Mouse (Mus musculus) CH12.LX (cell line): Measurements from ENCODE around the gene Ptprcap. TPM values are rescaled to one million over a fixed set of nuclear protein-coding genes. Genes with fewer than 3 reads are reported as not detected.
A peak's percentile ranks its signal among the peaks of the same experiment; 100 is the strongest.

Experiments used
- DNase-seq: peaks from one replicate; pipeline ENCODE4 v3.0.0-alpha.2; 2013; ENCODE audit errors: extremely low read depth
- H3K27ac ChIP-seq: 2 replicates; pipeline ENCODE4 v1.5.1; 2012; ENCODE audit warnings: low read depth, mild to moderate bottlenecking, control low read depth, moderate library complexity; ENCODE audit not compliant: insufficient read depth
- H3K27me3 ChIP-seq: replicated peaks from 2 replicates; pipeline ENCODE3; 2012; ENCODE audit warnings: inconsistent platforms
- H3K36me3 ChIP-seq, 2 experiments: replicated peaks in 1 of 2; 2 replicates each; pipeline versions ENCODE3 to v1.6.1; 2012; ENCODE audit warnings: inconsistent platforms in 1 of 2, low read length in 1 of 2, mild to moderate bottlenecking in 1 of 2, mixed read lengths in 1 of 2, moderate library complexity in 1 of 2; ENCODE audit not compliant: control insufficient read depth in 1 of 2, insufficient read depth in 1 of 2
- H3K4me1 ChIP-seq, 2 experiments: 2 replicates each; pipeline ENCODE4 v1.6.1; 2012; ENCODE audit warnings: inconsistent platforms in 1 of 2, moderate library complexity in 1 of 2; ENCODE audit not compliant: insufficient read depth in 2 of 2, control insufficient read depth in 1 of 2
- H3K4me2 ChIP-seq: 2 replicates; pipeline ENCODE4 v1.6.1; 2012; ENCODE audit warnings: low read depth, mild to moderate bottlenecking, control low read depth; ENCODE audit not compliant: poor library complexity, insufficient read depth, severe bottlenecking
- H3K4me3 ChIP-seq, 3 experiments: fragments of 150-350 bp in 1 of 3; sonication (generic) in 1 of 3; replicated peaks in 1 of 3; 2 replicates each; pipeline versions ENCODE3 to v1.5.1; 2011 to 2012; ENCODE audit warnings: low read depth in 2 of 3, low read length in 2 of 3, mild to moderate bottlenecking in 2 of 3, moderate library complexity in 2 of 3, control low read depth in 1 of 3, improper control_type of control experiment in 1 of 3, inconsistent platforms in 1 of 3, mixed read lengths in 1 of 3; ENCODE audit not compliant: poor library complexity in 1 of 3
- H3K79me2 ChIP-seq: replicated peaks from 2 replicates; pipeline ENCODE4 v1.6.1; 2012; ENCODE audit warnings: mild to moderate bottlenecking, moderate library complexity; ENCODE audit not compliant: control insufficient read depth, poor library complexity, insufficient read depth, severe bottlenecking; ENCODE audit errors: extremely low read depth
- H3K9ac ChIP-seq: 2 replicates; pipeline ENCODE4 v1.6.1; 2012; ENCODE audit warnings: low read depth, mild to moderate bottlenecking, control low read depth, moderate library complexity; ENCODE audit not compliant: insufficient read depth
- H3K9me3 ChIP-seq: replicated peaks from 2 replicates; pipeline ENCODE3; 2012; ENCODE audit warnings: low read length, inconsistent platforms, mixed read lengths
- BHLHE40 ChIP-seq: IDR thresholded peaks from 2 replicates; pipeline ENCODE4 v1.6.1; 2011; ENCODE audit warnings: mild to moderate bottlenecking, low read depth, low read length, improper control_type of control experiment
- CHD2 ChIP-seq: IDR thresholded peaks from 2 replicates; pipeline ENCODE4 v1.6.1; 2011; ENCODE audit warnings: low read length, improper control_type of control experiment
- CTCF ChIP-seq, 2 experiments: IDR thresholded peaks in 1 of 2; conservative IDR thresholded peaks in 1 of 2; 2 replicates each; pipeline ENCODE4 v1.5.1; 2011 to 2012; ENCODE audit warnings: low read depth in 2 of 2, low read length in 2 of 2, improper control_type of control experiment in 1 of 2, inconsistent platforms in 1 of 2, mild to moderate bottlenecking in 1 of 2, moderate library complexity in 1 of 2
- E2F4 ChIP-seq: IDR thresholded peaks from 2 replicates; pipeline ENCODE4 v1.6.1; 2011; ENCODE audit warnings: low read depth, low read length, improper control_type of control experiment; ENCODE audit not compliant: insufficient replicate concordance
- ELF1 ChIP-seq: IDR thresholded peaks from 2 replicates; pipeline ENCODE4 v1.6.1; 2014; ENCODE audit warnings: low read depth, mild to moderate bottlenecking, inconsistent platforms, low read length, improper control_type of control experiment
- EP300 ChIP-seq: IDR thresholded peaks from 2 replicates; pipeline ENCODE4 v1.6.1; 2011; ENCODE audit warnings: low read length, improper control_type of control experiment
- ETS1 ChIP-seq: conservative IDR thresholded peaks from 2 replicates; pipeline ENCODE4 v1.6.1; 2012; ENCODE audit warnings: low read depth, mild to moderate bottlenecking, inconsistent platforms, low read length, improper control_type of control experiment, moderate library complexity
- GABPA ChIP-seq: IDR thresholded peaks from 2 replicates; pipeline ENCODE4 v1.6.1; 2012; ENCODE audit warnings: low read depth, low read length, improper control_type of control experiment, inconsistent platforms; ENCODE audit not compliant: insufficient replicate concordance
- HCFC1 ChIP-seq: IDR thresholded peaks from 2 replicates; pipeline ENCODE4 v1.6.1; 2012; ENCODE audit warnings: low read depth, mild to moderate bottlenecking, inconsistent platforms, low read length, improper control_type of control experiment
- IRF4 ChIP-seq: IDR thresholded peaks from 2 replicates; pipeline ENCODE4 v1.6.1; 2014; ENCODE audit warnings: low read depth, mild to moderate bottlenecking, inconsistent platforms, low read length, improper control_type of control experiment
- JUN ChIP-seq: IDR thresholded peaks from 2 replicates; pipeline ENCODE4 v1.6.1; 2011; ENCODE audit warnings: low read depth, mild to moderate bottlenecking, low read length, improper control_type of control experiment, moderate library complexity; ENCODE audit not compliant: insufficient read depth
- JUND ChIP-seq: conservative IDR thresholded peaks from 2 replicates; pipeline ENCODE4 v1.6.1; 2011; ENCODE audit warnings: low read depth, low read length, improper control_type of control experiment
- MAX ChIP-seq: IDR thresholded peaks from 2 replicates; pipeline ENCODE4 v1.6.1; 2011; ENCODE audit warnings: low read length, improper control_type of control experiment
- MEF2A ChIP-seq: IDR thresholded peaks from 2 replicates; pipeline ENCODE4 v1.6.1; 2014; ENCODE audit warnings: low read depth, mild to moderate bottlenecking, inconsistent platforms, low read length, improper control_type of control experiment, borderline replicate concordance
- NRF1 ChIP-seq: IDR thresholded peaks from 2 replicates; pipeline ENCODE4 v1.6.1; 2014; ENCODE audit warnings: low read depth, mild to moderate bottlenecking, inconsistent platforms, low read length, improper control_type of control experiment, moderate library complexity
- POLR2A ChIP-seq: IDR thresholded peaks from 2 replicates; pipeline ENCODE4 v1.6.1; 2011; ENCODE audit warnings: low read depth, mild to moderate bottlenecking, improper control_type of control experiment, low read length
- RAD21 ChIP-seq: IDR thresholded peaks from 2 replicates; pipeline ENCODE4 v1.6.1; 2011; ENCODE audit warnings: low read depth, mild to moderate bottlenecking, low read length, improper control_type of control experiment, moderate library complexity
- SMC3 ChIP-seq: IDR thresholded peaks from 2 replicates; pipeline ENCODE4 v1.6.1; 2011; ENCODE audit warnings: low read depth, low read length, improper control_type of control experiment
- TCF12 ChIP-seq: IDR thresholded peaks from 2 replicates; pipeline ENCODE4 v1.6.1; 2014; ENCODE audit warnings: low read depth, mild to moderate bottlenecking, inconsistent platforms, low read length, improper control_type of control experiment
- UBTF ChIP-seq: IDR thresholded peaks from 2 replicates; pipeline ENCODE4 v1.6.1; 2012; ENCODE audit warnings: low read depth, mild to moderate bottlenecking, inconsistent platforms, low read length, improper control_type of control experiment, moderate library complexity
- USF1 ChIP-seq: IDR thresholded peaks from 2 replicates; pipeline ENCODE4 v1.6.1; 2014; ENCODE audit warnings: low read depth, mild to moderate bottlenecking, inconsistent platforms, low read length, improper control_type of control experiment
- USF2 ChIP-seq: conservative IDR thresholded peaks from 2 replicates; pipeline ENCODE4 v1.6.1; 2011; ENCODE audit warnings: low read depth, low read length, improper control_type of control experiment
- ZC3H11A ChIP-seq: IDR thresholded peaks from 2 replicates; pipeline ENCODE4 v1.6.1; 2012; ENCODE audit warnings: low read depth, mild to moderate bottlenecking, inconsistent platforms, low read length, improper control_type of control experiment
- ZKSCAN1 ChIP-seq: IDR thresholded peaks from 2 replicates; pipeline ENCODE4 v1.6.1; 2012; ENCODE audit warnings: low read depth, inconsistent platforms, low read length, improper control_type of control experiment, borderline replicate concordance
- ZMIZ1 ChIP-seq: IDR thresholded peaks from 2 replicates; pipeline ENCODE4 v1.6.1; 2012; ENCODE audit warnings: low read depth, mild to moderate bottlenecking, inconsistent platforms, low read length, improper control_type of control experiment
- dilution Hi-C: fragments of 300-500 bp; cut with MboI; formaldehyde crosslinking; loops from 2 replicates; pipeline ENCODE4 v1.14.3; 2020; ENCODE audit warnings: low sequenced_read_pairs; ENCODE audit not compliant: extremely low pct_unique_long_range_greater_than_20kb, extremely low pct_ligation_motif_present
- in situ Hi-C: fragments of 300-500 bp; cut with MboI; formaldehyde crosslinking; loops from 3 replicates; pipeline ENCODE4 v1.14.3; 2019; ENCODE audit warnings: low sequenced_read_pairs, low pct_ligation_motif_present, low pct_unique_long_range_greater_than_20kb, mixed read lengths
- polyA plus RNA-seq: library from polyadenylated mRNA; unstranded; fragments of >175 nt; gene quantifications from 2 replicates; pipeline ENCODE4 v1.2.1, GENCODE M21; 2012; ENCODE audit warnings: low read depth; ENCODE audit not compliant: insufficient read length
- total RNA-seq, 2 experiments: library from RNA; depleted of rRNA; stranded (reverse); fragments of 300-350 nt in 1 of 2; fragments of >200 nt in 1 of 2; gene quantifications; 2 replicates each; pipeline ENCODE4 v1.2.3; 2012 to 2014

Ptprcap gene
- total and polyA plus RNA-seq, 3 experiments, result 343 to 447 (median 438) TPM

DNA sequence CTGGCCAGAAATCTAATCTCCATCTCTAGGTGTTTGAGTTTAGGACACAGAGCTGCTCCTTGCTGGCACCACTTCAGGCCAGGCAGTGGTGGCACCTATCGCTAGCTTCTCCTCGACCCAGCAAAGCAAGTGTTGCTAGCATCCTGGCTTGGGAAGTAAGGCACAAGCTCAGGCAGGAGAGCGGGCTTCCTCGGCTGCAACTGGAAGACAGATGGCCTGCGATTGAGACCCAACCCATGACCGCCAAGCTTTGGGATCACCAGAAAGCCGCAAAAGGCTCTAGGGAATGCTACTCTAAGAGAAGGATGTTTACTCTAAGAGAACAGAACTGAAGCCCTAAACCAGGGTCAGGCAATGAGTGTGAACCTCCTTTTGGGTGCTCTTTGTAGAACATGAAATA lies 23.9 kb upstream of the Ptprcap start:
- Histone ChIP-seq H3K9me3 (no peaks in the 10 kb centered on the region), H3K4me3 (no peak overlapping the region)
- TF ChIP-seq JUN (no peak), IRF4 (no peak), MAX (no peak), RAD21 (no peak), ZKSCAN1 (no peak), CHD2 (no peak), SMC3 (no peak), NRF1 (no peak), E2F4 (no peak), ETS1 (no peak), MEF2A (no peak), POLR2A (no peak), JUND (no peak), BHLHE40 (no peak), ZC3H11A (no peak)
- TF ChIP-seq, all 38 proteins: peak for 0
- H3K4me2 ChIP-seq, result no peak overlapping the region
- H3K27me3 ChIP-seq, result no peaks in the 10 kb centered on the region
- in situ Hi-C loops (loop anchor here (5.0 kb wide), 1 partner anchor 73 kb away; the partner anchor contains the start of gene Rad9a), dilution Hi-C loops (no loop called here)
- H3K79me2 ChIP-seq, result peaks cover 27% of the 10 kb centered on the region
- peaks cover 15 to 76% of the 10 kb centered on the region in 2 experiments for H3K4me1 ChIP-seq
- no peak for DNase-seq
- no peak overlapping the region for H3K9ac ChIP-seq
- peaks cover 36 to 56% of the 10 kb centered on the region in 2 experiments for H3K36me3 ChIP-seq
- H3K27ac ChIP-seq, result 0 out of 2 replicates have a peak overlapping the region, but pooled peaks have one; percentile 27

GRCm38 (mm10) chr19:4130106-4130505 lies 23.3 kb upstream of the Ptprcap start:
- TF ChIP-seq USF2 (no peak), CTCF (conservative IDR thresholded peaks at IDR 0.05 in 1 of 2, IDR thresholded peaks at IDR 0.05 in 1 of 2; ENCODE audit: low read depth in 2 of 2, low read length in 2 of 2) (no peak), ZMIZ1 (no peak), USF1 (no peak), ETS1 (no peak), NRF1 (no peak), POLR2A (no peak), MAX (no peak), CHD2 (no peak), EP300 (no peak), SMC3 (no peak), ELF1 (no peak), TCF12 (no peak), ZKSCAN1 (no peak), HCFC1 (no peak), GABPA (no peak), UBTF (no peak)
- peaks cover 36 to 56% of the 10 kb centered on the region in 2 experiments for H3K36me3 ChIP-seq
- H3K4me3 ChIP-seq, result no peak overlapping the region
- H3K4me2 ChIP-seq, result no peak overlapping the region
- dilution Hi-C loops (no loop called here), in situ Hi-C loops (no loop called here)
- peaks cover 18 to 76% of the 10 kb centered on the region in 2 experiments for H3K4me1 ChIP-seq
- H3K79me2 ChIP-seq, result peaks cover 27% of the 10 kb centered on the region
- no peak for DNase-seq
- no peak overlapping the region for H3K9ac ChIP-seq
- no peaks in the 10 kb centered on the region for H3K27me3 ChIP-seq
- no peaks in the 10 kb centered on the region for H3K9me3 ChIP-seq
- H3K27ac ChIP-seq, result no peak overlapping the region
